Mouse (Mus musculus) Patski (cell line): ENCODE data around the gene Trp53inp2. TPM values are rescaled to one million over a fixed set of nuclear protein-coding genes. Genes with fewer than 3 reads are reported as not detected.

Experiments used
- ATAC-seq: fragments of 100-300 bp; one replicate; pipeline ENCODE4 v1.8.0; 2021
- CTCF ChIA-PET: fragments of 350-600 bp; sonication (Branson Sonifier 250); formaldehyde crosslinking; loops from one replicate; lab custom pipeline; 2022; ENCODE audit warnings: inconsistent platforms; lab: Charles Lee
- POLR2A ChIA-PET: fragments of 350-600 bp; sonication (Branson Sonifier 250); formaldehyde crosslinking; loops from one replicate; lab custom pipeline; 2022; ENCODE audit warnings: antibody characterized with exemption, inconsistent platforms; lab: Charles Lee
- DNase-seq: peaks from one replicate; pipeline ENCODE4 v3.0.0-alpha.2; 2011; ENCODE audit warnings: low read depth, low spot score
- H3K27me3 ChIP-seq: fragments of 371-371 bp; one replicate; pipeline ENCODE4 v1.5.1; 2021
- CTCF ChIP-seq: fragments of 100-300 bp; IDR thresholded peaks from one replicate; pipeline ENCODE4 v1.5.1; 2021
- in situ Hi-C: fragments of 300-500 bp; cut with MboI; formaldehyde crosslinking; loops from 3 replicates; pipeline ENCODE4 v1.11.1; 2018; ENCODE audit warnings: low pct_unique_long_range_greater_than_20kb, mixed read lengths
- polyA plus RNA-seq: library from polyadenylated mRNA; unstranded; gene quantifications from one replicate; pipeline ENCODE4 v1.2.3, GENCODE M21; 2021

Gene Trp53inp2
- polyA plus RNA-seq, 1 experiment from 2014 or later = 140 TPM

DNA sequence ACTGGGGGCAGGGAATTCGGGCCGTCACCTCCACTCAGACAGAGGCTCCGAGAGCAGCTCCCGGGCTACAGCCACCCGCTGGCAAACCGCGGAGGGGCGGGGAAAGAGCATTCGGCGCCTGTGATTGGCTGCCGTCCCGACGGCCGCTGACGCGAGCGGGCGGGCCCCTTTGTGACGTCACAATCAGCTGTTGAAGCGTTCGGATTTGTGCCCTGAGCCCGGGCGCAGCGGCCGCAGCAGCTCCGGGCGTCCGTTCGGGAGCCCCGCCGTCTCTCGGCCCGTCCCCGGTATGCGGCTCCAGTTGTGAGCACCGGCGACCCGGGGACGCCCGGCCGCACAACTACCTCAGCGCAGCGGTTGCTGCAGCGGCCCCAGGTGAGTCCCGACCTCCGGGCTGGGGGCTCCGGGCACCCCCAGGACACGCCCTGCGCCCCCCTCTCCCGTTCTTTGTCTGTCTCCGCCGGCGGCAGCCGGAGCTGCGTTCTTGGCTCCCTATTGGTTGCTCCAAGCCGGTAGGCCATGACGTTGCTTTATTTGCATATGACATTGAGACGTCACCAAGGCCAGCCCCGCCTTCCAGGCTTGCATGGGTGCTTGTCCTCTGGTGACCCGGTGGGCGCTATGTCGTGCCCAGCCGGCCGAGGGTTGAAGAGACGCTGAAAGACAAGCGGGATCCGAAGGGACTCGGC lies 928 bp downstream of the Trp53inp2 start:
- in situ Hi-C loops = loop anchor here (25.0 kb wide), 1 partner anchor 294 kb away; no protein-coding TSS in a partner anchor
- no peak for TF ChIP-seq CTCF
- CTCF ChIA-PET = interaction anchor here (1.4 kb wide), 1 partner anchor 71 kb away, joined by 3 read pairs; no protein-coding TSS in a partner anchor
- H3K27me3 ChIP-seq = no peaks in the 10 kb centered on the region
- peak; percentile 72 for ATAC-seq
- POLR2A ChIA-PET = interaction anchor here (0.7 to 2.8 kb wide), 4 partner anchors 8 to 436 kb away, joined by 3 to 9 read pairs (median 6); partner anchors contain the start of gene Map1lc3a
- DNase-seq = no peak

DNA sequence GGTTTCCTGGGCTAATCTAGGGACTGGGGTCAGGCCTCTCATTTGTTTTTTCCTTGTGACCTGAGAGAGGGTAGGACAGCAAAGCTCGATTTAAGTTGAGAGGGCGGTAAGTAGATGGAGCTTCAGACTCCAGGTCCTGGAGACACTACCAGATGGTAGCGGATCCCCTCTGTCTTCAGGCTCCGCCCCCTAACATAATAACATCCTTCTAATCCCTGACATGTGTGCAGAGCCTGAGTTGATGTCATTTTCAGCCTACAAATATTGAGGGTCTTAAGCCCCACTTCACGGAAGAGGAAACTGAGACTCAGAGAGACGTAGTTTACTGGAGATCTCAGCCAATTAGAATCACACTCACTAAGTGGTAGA lies 1.5 kb downstream of the Trp53inp2 start:
- DNase-seq (no peak), ATAC-seq (peak; percentile 44)
- POLR2A ChIA-PET = interaction anchor here (0.7 to 2.8 kb wide), 4 partner anchors 9 to 435 kb away, joined by 3 to 9 read pairs (median 6); partner anchors contain the start of gene Map1lc3a
- CTCF ChIA-PET = interaction anchor here (1.4 to 1.8 kb wide), 2 partner anchors 15 to 71 kb away, joined by 3 to 5 read pairs; no protein-coding TSS in a partner anchor
- in situ Hi-C loops = loop anchor here (25.0 kb wide), 1 partner anchor 295 kb away; no protein-coding TSS in a partner anchor
- H3K27me3 ChIP-seq = no peaks in the 10 kb centered on the region
- TF ChIP-seq CTCF = no peak

DNA sequence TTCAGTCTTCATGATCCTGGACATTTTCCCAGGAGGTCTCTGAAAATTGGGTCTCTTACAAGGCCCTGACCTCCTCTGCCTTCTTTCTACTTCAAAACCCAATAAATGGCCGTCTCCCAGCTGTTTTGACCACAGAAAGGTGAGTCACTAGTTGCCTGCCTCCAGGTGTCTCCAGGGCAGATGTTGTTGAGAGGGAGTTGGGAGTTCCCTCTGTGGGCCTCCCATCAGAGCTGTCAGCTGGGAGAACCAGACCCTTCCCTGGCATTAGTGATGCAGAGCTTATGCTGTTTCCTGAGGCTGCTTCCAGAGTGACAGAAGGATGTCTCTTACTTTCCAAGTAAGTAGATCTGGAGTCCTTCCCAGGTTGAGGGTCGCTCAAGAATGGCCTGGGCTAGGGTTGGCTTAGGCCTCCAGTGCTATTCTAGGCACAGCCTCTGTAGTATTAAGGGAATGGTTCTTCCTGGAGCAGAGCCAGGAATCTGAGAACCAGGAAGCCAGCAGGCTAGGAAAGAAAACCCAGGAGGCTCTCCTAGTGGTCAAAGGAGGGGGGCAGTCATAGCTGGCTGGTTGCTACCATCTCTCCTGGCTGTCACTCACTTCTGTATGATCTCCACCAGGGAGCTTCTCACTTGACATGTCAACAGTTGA lies 2.1 kb downstream of the Trp53inp2 start:
- H3K27me3 ChIP-seq = no peaks in the 10 kb centered on the region
- POLR2A ChIA-PET = interaction anchor here (1.0 to 2.8 kb wide), 3 partner anchors 10 to 107 kb away, joined by 4 to 9 read pairs (median 7); partner anchors contain the start of gene Map1lc3a
- DNase-seq (no peak), ATAC-seq (peak; percentile 9)
- in situ Hi-C loops = loop anchor here (25.0 kb wide), 1 partner anchor 296 kb away; no protein-coding TSS in a partner anchor
- no peak for TF ChIP-seq CTCF
- CTCF ChIA-PET = interaction anchor here (0.7 to 1.8 kb wide), 5 partner anchors 14 to 147 kb away, joined by 3 to 6 read pairs (median 4); partner anchors contain the start of gene Dynlrb1

GRCm38 (mm10) chr2:155385090-155385489 lies 4.2 kb downstream of the Trp53inp2 start:
- DNase-seq (no peak), ATAC-seq (no peak)
- TF ChIP-seq CTCF = no peak
- POLR2A ChIA-PET = no interaction called here
- no peaks in the 10 kb centered on the region for H3K27me3 ChIP-seq
- CTCF ChIA-PET = interaction anchor here (0.6 to 1.9 kb wide), 7 partner anchors 18 to 178 kb away, joined by 3 to 8 read pairs (median 3); partner anchors contain the start of gene Pigu
- in situ Hi-C loops = loop anchor here (25.0 kb wide), 1 partner anchor 298 kb away; no protein-coding TSS in a partner anchor

GRCm38 (mm10) chr2:155385731-155386533 lies 5.1 kb downstream of the Trp53inp2 start:
- in situ Hi-C loops = loop anchor here (25.0 kb wide), 1 partner anchor 299 kb away; no protein-coding TSS in a partner anchor
- no peak for DNase-seq
- no peak for TF ChIP-seq CTCF
- no peaks in the 10 kb centered on the region for H3K27me3 ChIP-seq
- ATAC-seq = no peak
- POLR2A ChIA-PET = no interaction called here
- CTCF ChIA-PET = interaction anchor here (1.9 kb wide), 1 partner anchor 178 kb away, joined by 4 read pairs; no protein-coding TSS in a partner anchor

- ATAC-seq = no peak
- TF ChIP-seq CTCF = no peak
- ChIA-PET CTCF (interaction anchor here (1.9 kb wide), 1 partner anchor 179 kb away, joined by 4 read pairs; no protein-coding TSS in a partner anchor), POLR2A (no interaction called here)
- no peaks in the 10 kb centered on the region for H3K27me3 ChIP-seq
- no peak for DNase-seq
- in situ Hi-C loops = loop anchor here (25.0 kb wide), 1 partner anchor 299 kb away; no protein-coding TSS in a partner anchor
These were observed 5.7 kb downstream of the Trp53inp2 start for GRCm38 (mm10) chr2:155386534-155386899.

- DNase-seq = no peak
- TF ChIP-seq CTCF = no peak
- no peaks in the 10 kb centered on the region for H3K27me3 ChIP-seq
- in situ Hi-C loops = loop anchor here (25.0 kb wide), 1 partner anchor 300 kb away; no protein-coding TSS in a partner anchor
- POLR2A ChIA-PET = no interaction called here
- no peak for ATAC-seq
- CTCF ChIA-PET = interaction anchor here (1.9 kb wide), 1 partner anchor 180 kb away, joined by 4 read pairs; no protein-coding TSS in a partner anchor
These were observed 6.2 kb downstream of the Trp53inp2 start for GRCm38 (mm10) chr2:155387052-155387451.

GRCm38 (mm10) chr2:155388573-155388972 lies 7.7 kb downstream of the Trp53inp2 start:
- ChIA-PET POLR2A (interaction anchor here (1.4 kb wide), 1 partner anchor 17 kb away, joined by 4 read pairs; no protein-coding TSS in a partner anchor), CTCF (interaction anchor here (0.7 kb wide), 1 partner anchor 42 kb away, joined by 3 read pairs; no protein-coding TSS in a partner anchor)
- ATAC-seq (no peak), DNase-seq (no peak)
- no peaks in the 10 kb centered on the region for H3K27me3 ChIP-seq
- no peak for TF ChIP-seq CTCF
- in situ Hi-C loops = loop anchor here (25.0 kb wide), 1 partner anchor 301 kb away; no protein-coding TSS in a partner anchor

GRCm38 (mm10) chr2:155394586-155394985 lies 13.7 kb downstream of the Trp53inp2 start:
- no peak for TF ChIP-seq CTCF
- no peaks in the 10 kb centered on the region for H3K27me3 ChIP-seq
- ATAC-seq (no peak), DNase-seq (no peak)
- in situ Hi-C loops = loop anchor here (25.0 kb wide), 1 partner anchor 307 kb away; no protein-coding TSS in a partner anchor
- ChIA-PET CTCF (no interaction called here), POLR2A (no interaction called here)
